Mouse (Mus musculus) bone marrow, adult 2 months (tissue): ENCODE measurements around the gene Gm28308. TPM values are rescaled to one million over a fixed set of nuclear protein-coding genes. Genes with fewer than 3 reads are reported as not detected.

Experiments
- H3K27ac ChIP-seq: fragments of 200-500 bp; 2 replicates; pipeline ENCODE4 v1.5.1; 2012; ENCODE audit warnings: low read depth, mild to moderate bottlenecking, control low read depth, inconsistent platforms, low read length; ENCODE audit not compliant: control insufficient read depth, poor library complexity, insufficient read depth
- H3K4me1 ChIP-seq: fragments of 200-500 bp; 2 replicates; pipeline ENCODE4 v1.6.1; 2011; ENCODE audit warnings: low read length; ENCODE audit not compliant: control insufficient read depth, insufficient read depth
- H3K4me3 ChIP-seq: fragments of 200-500 bp; replicated peaks from 2 replicates; pipeline ENCODE3; 2011; ENCODE audit warnings: mild to moderate bottlenecking, low read depth, low read length, control low read depth; ENCODE audit not compliant: control insufficient read depth
- CTCF ChIP-seq: fragments of 200-500 bp; IDR thresholded peaks from 2 replicates; pipeline ENCODE4 v1.5.1; 2011; ENCODE audit warnings: low read length, control low read depth; ENCODE audit not compliant: control insufficient read depth, insufficient read depth
- POLR2A ChIP-seq: fragments of 200-500 bp; IDR thresholded peaks from 2 replicates; pipeline ENCODE4 v1.6.1; 2011; ENCODE audit warnings: low read depth, mild to moderate bottlenecking, control low read depth, low read length, borderline replicate concordance; ENCODE audit not compliant: control insufficient read depth
- WGBS: fragments of 180-500 bp; shearing (Covaris S2); methylation state at CpG from one replicate; pipeline ENCODE4 v1.1.7; 2018; 5-methylcytosine and 5-hydroxymethylcytosine counted together
- polyA plus RNA-seq: library from polyadenylated mRNA; stranded (reverse); fragments of >200 nt; gene quantifications from 2 replicates; pipeline ENCODE4 v1.2.4, GENCODE M21; 2011; ENCODE audit warnings: low replicate concordance; ENCODE audit not compliant: missing spikeins, insufficient read depth, insufficient read length

The Gm28308 gene
- polyA plus RNA-seq, 1 experiment, result not detected

DNA sequence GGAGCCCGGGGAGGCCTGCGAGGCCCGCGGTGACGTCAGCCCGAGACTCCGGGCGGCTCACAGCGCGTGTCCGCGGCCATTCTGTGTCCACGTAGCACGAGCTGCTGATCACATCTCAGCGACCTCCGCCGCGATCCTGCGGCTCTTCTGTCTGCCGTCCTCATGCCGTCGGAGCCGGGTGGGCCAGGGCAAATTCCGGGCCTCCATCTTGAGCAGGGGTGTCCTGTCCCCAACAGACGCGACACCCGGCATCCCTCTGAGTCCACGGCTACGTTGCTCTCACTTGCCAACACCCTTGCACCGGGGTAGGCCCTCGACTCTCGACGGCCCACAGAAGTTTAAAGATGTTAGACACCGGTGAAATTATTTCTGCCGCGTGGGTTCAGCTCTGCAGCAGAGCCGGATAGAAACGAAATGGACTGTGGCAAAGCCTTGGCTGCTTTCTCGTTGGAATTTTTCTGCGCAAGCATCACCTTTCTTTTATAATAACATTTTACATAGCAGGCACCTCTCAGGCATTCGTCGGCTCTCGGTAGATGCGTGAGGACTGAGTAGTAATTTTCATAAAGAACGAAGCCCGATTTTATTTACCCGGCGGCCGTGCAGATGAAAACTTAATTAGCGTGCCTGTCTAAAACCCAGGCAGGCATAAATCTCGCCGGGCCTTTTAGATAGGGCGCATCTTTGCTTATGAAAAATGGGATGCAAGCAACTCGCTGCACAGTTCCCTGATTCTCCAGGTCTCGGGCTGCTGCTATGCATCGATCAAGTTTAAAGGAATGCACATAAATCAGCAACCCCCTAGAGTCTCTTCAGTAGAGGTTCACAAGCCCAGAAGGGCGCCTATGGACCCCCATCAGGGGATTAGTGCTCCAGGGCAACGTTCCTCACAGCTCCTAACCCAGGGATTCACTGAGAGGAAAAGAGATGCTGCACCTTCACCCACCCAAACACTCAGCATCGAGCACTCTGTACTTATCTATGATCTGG is 40.7 kb upstream of the Gm28308 start:
- no peak overlapping the region for H3K4me3 ChIP-seq
- no peaks in the 10 kb centered on the region for H3K4me1 ChIP-seq
- WGBS, result 3% methylated on average over 59 of the region's 59 CpGs
- no peak for TF ChIP-seq CTCF
- no peak for TF ChIP-seq POLR2A
- no peak overlapping the region; the same call in 1 of the 2 replicates for H3K27ac ChIP-seq

DNA sequence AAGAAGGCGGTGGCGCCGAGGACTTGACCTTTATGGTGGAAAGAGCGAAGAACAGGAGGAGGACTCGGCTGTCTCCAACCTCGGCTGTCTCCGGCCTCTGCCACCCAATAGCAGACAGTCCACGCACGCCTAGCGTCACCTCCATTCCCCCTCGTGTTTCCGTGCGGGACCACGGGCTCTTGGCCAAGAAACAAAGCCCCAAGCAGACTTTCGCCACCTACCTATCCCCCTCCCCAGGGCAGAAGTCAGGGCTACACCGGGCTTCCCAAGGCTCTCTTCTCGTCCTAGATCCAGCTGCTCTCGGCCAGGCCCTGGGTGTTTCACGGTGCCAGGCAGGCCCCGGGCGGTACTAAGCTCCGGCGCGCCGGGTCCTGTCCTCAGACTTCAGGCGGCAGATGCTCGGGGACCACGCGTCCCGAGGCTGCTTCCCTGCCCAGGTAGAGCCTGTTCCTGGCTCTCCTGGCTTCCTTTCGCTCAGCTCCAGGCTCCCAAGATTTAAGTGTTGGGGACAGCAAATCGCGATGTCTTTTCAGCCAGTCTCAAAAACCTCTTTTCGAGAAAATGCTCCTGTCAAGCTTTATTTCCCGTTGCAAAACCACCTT is 39.7 kb upstream of the Gm28308 start:
- WGBS, result 4% methylated on average over 35 of the region's 35 CpGs
- Histone ChIP-seq H3K4me3 (no peak overlapping the region), H3K27ac (no peak overlapping the region), H3K4me1 (no peaks in the 10 kb centered on the region)
- TF ChIP-seq CTCF, result no peak
- no peak for TF ChIP-seq POLR2A

DNA sequence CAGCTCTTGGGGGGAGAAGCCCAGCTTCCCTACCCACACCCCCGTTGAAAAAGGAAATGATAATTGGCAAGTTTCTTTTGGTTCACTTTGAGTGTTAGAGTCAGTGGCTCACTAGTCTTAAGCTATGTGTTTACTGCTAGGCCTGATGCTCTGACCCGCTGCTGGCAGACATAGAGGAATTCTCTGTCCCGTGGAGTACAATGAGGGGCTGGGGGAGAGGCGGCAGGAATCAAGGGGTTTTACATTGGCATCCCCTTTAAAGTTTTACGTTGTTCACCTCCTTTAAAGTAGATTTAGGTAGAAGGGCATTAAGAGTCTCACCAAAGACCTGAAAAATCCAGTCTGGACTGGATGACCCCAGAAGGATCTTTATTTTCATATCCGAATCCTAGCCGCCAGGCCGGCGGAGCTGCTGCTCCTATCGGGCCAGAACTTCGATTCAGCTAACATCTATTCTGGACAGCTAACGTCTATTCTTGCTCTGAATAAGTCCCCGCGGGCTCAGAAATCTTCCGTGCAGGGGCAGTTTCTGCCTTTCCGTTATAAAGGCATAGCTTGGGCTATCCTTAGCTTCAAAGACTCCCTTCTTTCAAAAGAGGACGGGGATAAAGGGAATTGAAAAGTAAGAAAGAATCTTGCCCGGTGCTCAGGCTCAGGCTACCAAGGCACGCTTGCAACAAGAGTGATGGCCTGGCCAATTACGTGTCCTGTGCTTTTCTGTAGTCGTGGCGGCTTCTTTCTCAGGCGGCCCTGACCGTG is 39.1 kb upstream of the Gm28308 start:
- H3K4me1 ChIP-seq, result no peaks in the 10 kb centered on the region
- H3K4me3 ChIP-seq, result no peak overlapping the region
- no peak overlapping the region for H3K27ac ChIP-seq
- TF ChIP-seq POLR2A (no peak), CTCF (no peak)
- 10% methylated on average over 24 of the region's 24 CpGs for WGBS

DNA sequence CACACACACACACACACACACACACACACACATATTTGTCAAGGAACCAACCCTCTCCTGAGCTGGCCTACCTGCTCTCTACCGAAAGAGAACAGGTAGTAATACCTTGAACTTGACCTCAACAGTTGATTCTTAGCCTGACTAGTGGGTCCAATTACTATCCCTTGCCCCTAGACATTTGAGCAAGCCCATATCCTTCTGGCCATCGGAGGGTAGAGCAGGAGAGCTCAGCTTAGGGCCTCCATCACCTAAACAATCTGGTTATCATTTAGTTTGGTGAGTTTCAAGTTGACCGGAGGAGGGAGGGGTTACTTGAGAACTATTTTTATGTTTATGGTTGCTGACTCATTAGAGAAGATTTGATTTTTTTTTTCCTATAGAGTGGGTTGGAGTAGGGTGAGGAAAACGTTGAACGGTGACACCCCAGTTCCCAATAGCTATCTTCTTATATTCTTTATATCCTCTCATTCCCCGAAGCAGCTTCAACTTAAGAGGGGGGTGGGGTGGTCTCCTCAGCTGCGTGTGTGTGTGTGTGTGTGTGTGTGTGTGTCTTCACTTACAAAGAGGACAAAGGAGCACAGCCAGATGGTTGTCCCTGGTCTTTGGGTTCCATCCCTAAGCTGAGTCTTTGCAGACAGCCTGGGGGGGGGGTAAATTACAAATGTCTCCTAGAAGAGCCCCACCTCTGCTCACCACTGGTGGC is 38.2 kb upstream of the Gm28308 start:
- Histone ChIP-seq H3K27ac (no peak overlapping the region), H3K4me3 (no peak overlapping the region), H3K4me1 (no peaks in the 10 kb centered on the region)
- 12% methylated on average over 7 of the region's 7 CpGs for WGBS
- no peak for TF ChIP-seq POLR2A
- no peak for TF ChIP-seq CTCF

DNA sequence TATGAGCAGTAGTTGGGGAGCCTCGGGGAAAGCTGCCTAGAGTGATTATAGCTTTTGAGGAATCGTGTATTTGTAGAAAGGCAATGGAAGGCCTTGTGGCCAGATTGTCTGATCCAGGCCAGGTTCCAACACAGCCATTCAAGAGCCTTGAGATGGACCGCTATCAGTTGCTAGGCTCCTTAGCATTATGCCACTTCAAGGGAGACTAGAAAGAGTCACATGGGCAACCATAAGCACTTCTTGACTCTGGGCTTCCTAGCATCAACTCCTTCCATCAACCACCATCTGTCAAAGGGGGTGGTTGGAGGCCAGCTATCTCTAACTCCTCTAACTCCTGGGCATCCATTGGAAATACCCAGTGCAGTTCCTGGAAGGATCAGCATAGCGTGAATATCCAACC is 36.7 kb upstream of the Gm28308 start:
- no peak for TF ChIP-seq CTCF
- TF ChIP-seq POLR2A, result no peak
- Histone ChIP-seq H3K4me3 (no peak overlapping the region), H3K4me1 (no peaks in the 10 kb centered on the region), H3K27ac (no peak overlapping the region)
- WGBS, result 15% methylated on average over 4 of the region's 4 CpGs

DNA sequence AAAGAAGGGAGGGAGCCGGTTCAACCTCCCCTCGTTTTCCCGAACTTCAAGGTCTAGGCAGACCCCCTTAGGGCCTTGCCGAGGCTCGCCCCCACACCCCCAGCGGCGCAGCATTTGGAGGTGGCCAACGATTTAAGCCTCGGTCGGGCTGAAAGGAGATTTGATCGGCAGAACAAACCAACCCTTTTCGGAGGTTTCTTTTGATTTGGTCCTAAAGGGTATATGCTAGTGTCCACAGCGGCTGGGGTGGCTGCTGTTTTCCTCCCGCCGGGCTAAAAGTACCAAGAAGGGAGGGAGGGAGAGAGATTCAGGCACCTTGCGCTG is 36.2 kb upstream of the Gm28308 start:
- 3% methylated on average over 16 of the region's 16 CpGs for WGBS
- Histone ChIP-seq H3K27ac (no peak overlapping the region), H3K4me3 (no peak overlapping the region), H3K4me1 (no peaks in the 10 kb centered on the region)
- TF ChIP-seq POLR2A (no peak), CTCF (no peak)

DNA sequence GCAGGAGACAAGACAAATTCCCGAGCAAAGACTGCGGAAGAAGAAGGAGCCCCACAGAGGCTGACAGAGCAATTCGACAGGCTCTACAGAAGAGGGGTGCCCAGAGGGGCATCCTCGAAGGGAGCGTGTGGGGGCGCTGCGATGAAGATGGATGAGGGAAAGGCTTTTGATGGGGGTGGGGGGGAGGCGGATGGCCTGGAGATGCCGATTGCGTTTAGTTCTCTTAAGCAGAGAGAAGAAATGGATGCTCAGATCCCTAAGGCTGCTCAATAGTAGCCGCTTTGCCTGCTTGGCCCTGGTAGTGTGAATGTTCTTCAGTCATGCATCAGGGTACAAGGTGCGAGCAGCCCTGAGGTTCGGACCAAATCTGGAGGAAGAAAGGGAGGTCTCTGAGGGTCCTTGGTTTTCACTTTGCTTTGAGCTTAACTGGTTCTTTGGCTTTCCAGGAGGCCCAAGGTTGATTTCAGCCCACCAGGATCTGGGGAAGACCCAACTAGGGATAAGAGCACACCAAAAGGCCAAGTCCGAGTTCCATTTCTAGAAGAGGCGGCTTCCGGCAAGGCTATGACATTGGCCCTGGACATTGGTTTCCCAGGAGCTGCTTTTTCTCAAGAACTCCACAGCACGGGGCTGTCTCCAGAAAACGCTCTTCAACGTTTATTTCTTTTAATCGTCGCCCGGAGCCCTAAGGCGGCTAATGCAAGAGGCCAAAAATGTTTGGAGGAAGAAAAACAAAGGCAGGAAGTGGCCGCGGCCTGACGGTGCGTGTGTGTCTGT is 35.7 kb upstream of the Gm28308 start:
- TF ChIP-seq CTCF (no peak), POLR2A (no peak)
- H3K4me3 ChIP-seq, result no peak overlapping the region
- H3K4me1 ChIP-seq, result no peaks in the 10 kb centered on the region
- H3K27ac ChIP-seq, result no peak overlapping the region
- WGBS, result 5% methylated on average over 27 of the region's 27 CpGs
